Comparison of ENCODE assay signal across 7 mouse cellular contexts in the genomic region with DNA sequence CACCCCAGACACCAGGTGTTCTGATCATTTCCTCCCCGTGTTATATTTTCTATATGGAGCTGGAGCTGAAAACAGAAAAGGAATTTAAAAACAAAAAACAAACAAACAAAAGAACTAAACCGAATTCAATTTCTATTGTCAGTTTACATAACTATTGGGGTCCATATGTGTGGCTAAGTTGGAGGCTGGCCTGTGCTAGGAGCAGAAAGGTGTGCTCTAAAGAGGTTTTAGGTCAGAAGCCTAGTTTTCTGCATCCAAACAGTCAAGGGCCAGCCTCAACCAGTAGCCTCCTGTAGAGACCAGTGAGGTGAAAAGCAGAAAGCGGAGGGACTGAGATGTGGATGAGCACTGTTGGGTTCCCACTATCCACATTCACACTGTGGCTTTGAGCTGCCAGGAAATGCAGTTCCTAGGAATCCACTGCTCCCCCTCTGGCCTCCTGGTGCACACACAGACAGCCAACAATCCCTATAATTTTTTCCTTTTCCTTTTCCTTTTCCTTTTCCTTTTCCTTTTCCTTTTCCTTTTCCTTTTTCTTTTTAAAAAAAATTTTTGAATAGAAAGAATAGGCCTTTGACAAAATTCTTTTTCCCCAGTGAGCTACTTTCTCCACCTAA. TPM values are rescaled to one million over a fixed set of nuclear protein-coding genes. Genes with fewer than 3 reads are reported as not detected.
A peak's percentile ranks its signal among the peaks of the same experiment; 100 is the strongest.
DNase-seq lines count a peak whose midpoint lies in the region; ATAC-seq and TF ChIP-seq lines count a peak whose summit lies in the region.

No protein-coding gene starts in this region.

- H3K4me1 ChIP-seq in lung, embryonic 15.5 days: peaks cover 5% of the 10 kb centered on the region; the same call in 1 of the 2 replicates
- 0 out of 2 replicates have a peak, but pooled peaks cover 7% of the 10 kb centered on the region for H3K4me1 ChIP-seq in hindbrain, embryonic 10.5 days (replicated peaks)

- H3K4me2 ChIP-seq in lung, embryonic 15.5 days: peak overlapping the region; percentile 71

- ATAC-seq in lung, embryonic 15.5 days (ENCODE audit: borderline replicate concordance, extremely low read depth, low FRiP score, low TSS enrichment): no peak; the same call in 1 of the 2 replicates
- peak; percentile 12 for ATAC-seq in megakaryocyte progenitor cell, adult 5-6 weeks (replicated peaks; ENCODE audit: poor library complexity)
- ATAC-seq in activated CD4-positive, CD25-positive, alpha-beta regulatory T cell, adult 4 months: no peak

- WGBS in lung, embryonic 15.5 days: 14% methylated on average over 3 of the region's 3 CpGs
- 17% methylated on average over 3 of the region's 3 CpGs for WGBS in hindbrain, embryonic 10.5 days

- no peaks in the 10 kb centered on the region for H3K9me3 ChIP-seq in lung, embryonic 15.5 days
- H3K9me3 ChIP-seq in hindbrain, embryonic 10.5 days: no peaks in the 10 kb centered on the region

- peak overlapping the region; percentile 72 for H3K4me3 ChIP-seq in lung, embryonic 15.5 days
- peak overlapping the region; percentile 66 for H3K4me3 ChIP-seq in hindbrain, embryonic 10.5 days

- no peak for TF ChIP-seq POLR2A in brain, embryonic 14.5 days (IDR thresholded peaks at IDR 0.05; ENCODE audit: borderline replicate concordance, extremely low read depth, insufficient read depth, insufficient read length, poor library complexity, severe bottlenecking)

- peak overlapping the region; percentile 54 for H3K9ac ChIP-seq in lung, embryonic 15.5 days

- no peak for DNase-seq in lung, postnatal 4 days
- DNase-seq in brain, embryonic 14.5 days (ENCODE audit: low read depth): peak; percentile 17
- peak; percentile 2 for DNase-seq in hindbrain, embryonic 10.5 days (ENCODE audit: low spot score)
- no peak for DNase-seq in left cerebral cortex, adult 9 months (ENCODE audit: low spot score in 2 of 2)

- H3K27ac ChIP-seq in lung, embryonic 15.5 days: no peak overlapping the region
- H3K27ac ChIP-seq in hindbrain, embryonic 10.5 days: peak overlapping the region; percentile 82

- H3K36me3 ChIP-seq in lung, embryonic 15.5 days: no peaks in the 10 kb centered on the region
- H3K36me3 ChIP-seq in hindbrain, embryonic 10.5 days: peaks cover 25% of the 10 kb centered on the region

- H3K27me3 ChIP-seq in lung, embryonic 15.5 days: no peaks in the 10 kb centered on the region
- H3K27me3 ChIP-seq in hindbrain, embryonic 10.5 days (ENCODE audit: insufficient read depth, poor library complexity, severe bottlenecking): no peaks in the 10 kb centered on the region

- peak; percentile 10; the same call in 1 of the 2 replicates for TF ChIP-seq CTCF in brain, embryonic 14.5 days (IDR thresholded peaks at IDR 0.05; ENCODE audit: borderline replicate concordance, extremely low read depth, insufficient read depth, insufficient read length)

RNA-seq across cellular contexts. Expression of a gene that starts 1.0 kb away (rescaled TPM):
- 10.7 and 12.0 TPM in 2 replicates for polyA plus RNA-seq in lung, embryonic 15.5 days (2015; fragmentation: Nextera tagmentation; extraction: Ambion mirVana)
- 15.2 and 16.1 TPM in 2 replicates for polyA plus RNA-seq in brain, embryonic 14.5 days (2012; rRNA removed)
- 10.2 and 13.8 TPM in 2 replicates for polyA plus RNA-seq in hindbrain, embryonic 10.5 days (2016; fragmentation: Nextera tagmentation; extraction: Ambion mirVana)
- 26.1 and 27.5 TPM in 2 replicates for total RNA-seq in megakaryocyte progenitor cell, adult 5-6 weeks (2015)
- total RNA-seq in megakaryocyte progenitor cell, adult 5-6 weeks (2017): 15.1 and 18.8 TPM in 2 replicates
- polyA plus RNA-seq in activated CD4-positive, CD25-positive, alpha-beta regulatory T cell, adult 4 months (2017; shearing (Covaris generic)): 10 to 100 TPM; 16.1 to 19.1 TPM

RNA-seq across cellular contexts. Expression of a gene that starts 26.6 kb away (rescaled TPM):
- polyA plus RNA-seq in lung, embryonic 15.5 days (2015; fragmentation: Nextera tagmentation; extraction: Ambion mirVana): not detected in 2 replicates
- polyA plus RNA-seq in brain, embryonic 14.5 days (2012; rRNA removed): not detected in 2 replicates
- not detected in 2 replicates for polyA plus RNA-seq in hindbrain, embryonic 10.5 days (2016; fragmentation: Nextera tagmentation; extraction: Ambion mirVana)
- not detected in 2 replicates for total RNA-seq in megakaryocyte progenitor cell, adult 5-6 weeks (2015)
- not detected in 2 replicates for total RNA-seq in megakaryocyte progenitor cell, adult 5-6 weeks (2017)
- polyA plus RNA-seq in activated CD4-positive, CD25-positive, alpha-beta regulatory T cell, adult 4 months (2017; shearing (Covaris generic)): not detected

RNA-seq across cellular contexts. Expression of a gene that starts 33.0 kb away (rescaled TPM):
- 10.1 and 10.8 TPM in 2 replicates for polyA plus RNA-seq in lung, embryonic 15.5 days (2015; fragmentation: Nextera tagmentation; extraction: Ambion mirVana)
- 16.1 and 18.5 TPM in 2 replicates for polyA plus RNA-seq in brain, embryonic 14.5 days (2012; rRNA removed)
- polyA plus RNA-seq in hindbrain, embryonic 10.5 days (2016; fragmentation: Nextera tagmentation; extraction: Ambion mirVana): 9.7 and 13.8 TPM in 2 replicates
- total RNA-seq in megakaryocyte progenitor cell, adult 5-6 weeks (2015): 8.2 and 14.7 TPM in 2 replicates
- 4.8 and 7.6 TPM in 2 replicates for total RNA-seq in megakaryocyte progenitor cell, adult 5-6 weeks (2017)
- 1 to 10 TPM; 9.2 to 9.7 TPM for polyA plus RNA-seq in activated CD4-positive, CD25-positive, alpha-beta regulatory T cell, adult 4 months (2017; shearing (Covaris generic))

Comparison
In these comparisons a context has a peak if more than half of its experiments do, and no peak if none do; other contexts are left out.
1. DNase-seq: peak in brain, embryonic 14.5 days (single experiment) and hindbrain, embryonic 10.5 days (single experiment); none in lung, postnatal 4 days (0 of 2) and left cerebral cortex, adult 9 months (0 of 2).